Mouse (Mus musculus) E14TG2a.4 (cell line): ENCODE measurements around the gene Ryr3.
"Not testable (repeated sequence)": the region's sequence is repeated elsewhere in the genome, so short reads cannot be mapped to it uniquely, and the experiment has no call there.

Experiments
- H3K27me3 ChIP-seq: 2 replicates; pipeline ENCODE4 v1.6.1; 2014; ENCODE audit warnings: low read length, control low read depth; ENCODE audit not compliant: insufficient read depth
- H3K36me3 ChIP-seq: 2 replicates; pipeline ENCODE4 v1.6.1; 2014; ENCODE audit warnings: low read length, control low read depth; ENCODE audit not compliant: insufficient read depth
- H3K4me1 ChIP-seq: replicated peaks from 2 replicates; pipeline ENCODE4 v1.6.1; 2014; ENCODE audit warnings: low read depth, low read length, control low read depth
- H3K4me3 ChIP-seq: replicated peaks from 2 replicates; pipeline ENCODE4 v1.5.1; 2014; ENCODE audit warnings: mild to moderate bottlenecking, low read length
- H3K9me3 ChIP-seq: 2 replicates; pipeline ENCODE4 v1.6.1; 2014; ENCODE audit warnings: low read length, control low read depth
- CTCF ChIP-seq: conservative IDR thresholded peaks from 2 replicates; pipeline ENCODE4 v1.5.1; 2014; ENCODE audit warnings: low read length
- NANOG ChIP-seq: IDR thresholded peaks from 2 replicates; pipeline ENCODE4 v1.6.1; 2014; ENCODE audit warnings: borderline replicate concordance, low read length, mixed read lengths
- POU5F1 ChIP-seq: IDR thresholded peaks from 2 replicates; pipeline ENCODE4 v1.6.1; 2014; ENCODE audit warnings: low read length, borderline replicate concordance

The Ryr3 gene

GRCm38 (mm10) chr2:113119080-113119479 lies 97.8 kb downstream of the Ryr3 start:
- Histone ChIP-seq H3K4me1 (no peaks in the 10 kb centered on the region), H3K27me3 (no peaks in the 10 kb centered on the region), H3K9me3 (no peaks in the 10 kb centered on the region), H3K36me3 (no peaks in the 10 kb centered on the region), H3K4me3 (no peak overlapping the region)
- TF ChIP-seq POU5F1 (no peak), CTCF (no peak), NANOG (no peak)

- H3K9me3 ChIP-seq = no peaks in the 10 kb centered on the region
- no peaks in the 10 kb centered on the region for H3K27me3 ChIP-seq
- no peak overlapping the region for H3K4me3 ChIP-seq
- TF ChIP-seq NANOG = no peak
- TF ChIP-seq POU5F1 = no peak
- no peak for TF ChIP-seq CTCF
- no peaks in the 10 kb centered on the region for H3K36me3 ChIP-seq
- H3K4me1 ChIP-seq = no peaks in the 10 kb centered on the region
Measured at GRCm38 (mm10) chr2:113116788-113117187, 100.1 kb downstream of the Ryr3 start.

DNA sequence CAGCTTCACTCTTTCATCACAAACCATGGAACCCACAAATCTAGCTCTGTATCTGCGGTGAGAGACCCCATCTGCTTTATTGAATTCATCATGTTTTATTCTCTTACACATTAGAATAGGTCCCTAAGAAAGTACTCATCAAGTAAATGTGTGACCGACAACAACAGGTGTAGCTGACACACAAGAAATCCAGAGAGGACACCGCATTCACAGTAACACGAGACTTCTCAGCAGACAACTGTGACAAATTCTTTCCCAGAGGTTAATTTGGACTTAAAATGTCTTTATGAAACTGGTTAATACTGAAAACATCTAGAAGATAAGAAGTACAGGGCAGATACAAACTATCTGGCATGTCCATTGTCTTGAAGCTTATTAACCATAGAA lies 101.0 kb downstream of the Ryr3 start:
- TF ChIP-seq NANOG (no peak), POU5F1 (no peak), CTCF (no peak)
- Histone ChIP-seq H3K9me3 (no peaks in the 10 kb centered on the region), H3K36me3 (no peaks in the 10 kb centered on the region), H3K4me1 (no peaks in the 10 kb centered on the region), H3K27me3 (no peaks in the 10 kb centered on the region), H3K4me3 (no peak overlapping the region)

- TF ChIP-seq POU5F1 = no peak
- TF ChIP-seq NANOG = no peak
- no peak for TF ChIP-seq CTCF
- Histone ChIP-seq H3K36me3 (no peaks in the 10 kb centered on the region), H3K4me3 (no peak overlapping the region), H3K9me3 (no peaks in the 10 kb centered on the region), H3K4me1 (no peaks in the 10 kb centered on the region), H3K27me3 (no peaks in the 10 kb centered on the region)
Measured at GRCm38 (mm10) chr2:113115248-113115896, 101.5 kb downstream of the Ryr3 start.

GRCm38 (mm10) chr2:113104609-113105008 lies 112.3 kb downstream of the Ryr3 start:
- Histone ChIP-seq H3K4me3 (no peak overlapping the region), H3K36me3 (no peaks in the 10 kb centered on the region), H3K4me1 (no peaks in the 10 kb centered on the region), H3K27me3 (no peaks in the 10 kb centered on the region), H3K9me3 (no peaks in the 10 kb centered on the region)
- TF ChIP-seq CTCF = no peak
- no peak for TF ChIP-seq NANOG
- TF ChIP-seq POU5F1 = no peak

DNA sequence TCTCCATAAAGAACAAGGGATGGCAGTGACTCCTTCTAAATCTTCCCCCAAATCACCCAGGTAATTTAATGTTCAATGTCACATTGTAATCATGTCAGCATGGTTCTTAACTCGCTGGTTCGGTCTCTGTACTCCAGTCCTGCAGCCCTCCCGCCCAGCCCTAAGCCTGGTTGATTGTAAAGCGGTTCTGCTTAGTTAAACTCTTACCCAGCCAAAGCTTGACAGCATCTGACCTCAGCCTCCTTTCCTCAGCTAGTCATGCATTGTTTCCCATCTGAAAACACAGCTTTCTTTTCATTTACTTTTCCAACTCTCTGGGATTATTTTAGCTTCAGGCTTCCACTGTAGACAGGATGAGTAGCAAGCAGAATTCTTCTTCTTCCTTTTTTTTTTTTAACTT lies 121.7 kb downstream of the Ryr3 start:
- no peak for TF ChIP-seq NANOG
- no peak for TF ChIP-seq CTCF
- Histone ChIP-seq H3K27me3 (no peaks in the 10 kb centered on the region), H3K9me3 (no peaks in the 10 kb centered on the region)

DNA sequence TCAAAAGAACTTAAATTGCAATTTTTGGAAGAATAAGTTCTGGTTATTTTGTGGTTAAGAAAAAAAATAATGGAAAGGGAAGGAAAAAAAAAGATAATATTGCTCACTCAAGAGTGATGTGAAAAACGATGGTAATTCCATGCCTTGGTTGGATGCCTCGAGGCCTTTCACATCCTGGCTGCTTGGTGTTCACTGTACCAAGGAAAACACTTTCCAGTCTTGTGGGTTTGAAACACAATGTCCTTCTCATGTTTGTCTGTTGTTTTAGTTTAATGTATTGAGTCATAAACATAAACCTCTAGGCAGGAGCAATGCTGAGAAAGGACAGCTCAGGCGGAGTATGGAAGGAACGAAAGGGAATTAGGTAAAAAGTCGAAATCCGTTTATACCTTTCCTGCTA lies 122.8 kb downstream of the Ryr3 start:
- no peak overlapping the region for H3K4me3 ChIP-seq

More for the DNA sequence above, 121.7 kb downstream of the Ryr3 start:
- H3K36me3 ChIP-seq = no peaks in the 10 kb centered on the region
- H3K4me3 ChIP-seq = no peak overlapping the region
- H3K4me1 ChIP-seq = no peaks in the 10 kb centered on the region

DNA sequence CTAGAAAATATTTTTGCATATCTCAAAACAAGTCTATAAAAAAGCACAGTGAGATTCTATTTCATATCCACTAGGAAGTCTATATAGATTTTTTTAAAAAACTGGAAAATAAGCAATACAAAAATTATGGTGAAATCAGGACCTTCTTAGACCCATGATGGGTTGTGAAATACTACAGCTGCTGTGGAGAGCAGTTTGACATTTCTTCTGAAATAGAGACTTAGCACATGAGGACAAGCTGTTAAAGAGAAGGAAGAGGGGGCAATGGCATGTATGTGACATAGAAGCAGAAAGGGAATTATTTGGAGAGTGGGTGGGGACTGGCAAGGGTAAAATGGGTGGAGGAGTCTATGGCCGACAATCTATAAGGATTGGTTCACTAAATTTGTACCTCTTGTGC lies 124.1 kb downstream of the Ryr3 start:
- H3K4me1 ChIP-seq = no peaks in the 10 kb centered on the region
- TF ChIP-seq NANOG = no peak
- TF ChIP-seq CTCF = no peak
- TF ChIP-seq POU5F1 = no peak
- H3K9me3 ChIP-seq = no peaks in the 10 kb centered on the region
- no peak overlapping the region for H3K4me3 ChIP-seq
- no peaks in the 10 kb centered on the region for H3K36me3 ChIP-seq
- H3K27me3 ChIP-seq = no peaks in the 10 kb centered on the region

More for the DNA sequence above, 122.8 kb downstream of the Ryr3 start:
- TF ChIP-seq POU5F1 (no peak), NANOG (no peak), CTCF (no peak)
- Histone ChIP-seq H3K27me3 (no peaks in the 10 kb centered on the region), H3K4me1 (no peaks in the 10 kb centered on the region), H3K36me3 (no peaks in the 10 kb centered on the region), H3K9me3 (no peaks in the 10 kb centered on the region)

DNA sequence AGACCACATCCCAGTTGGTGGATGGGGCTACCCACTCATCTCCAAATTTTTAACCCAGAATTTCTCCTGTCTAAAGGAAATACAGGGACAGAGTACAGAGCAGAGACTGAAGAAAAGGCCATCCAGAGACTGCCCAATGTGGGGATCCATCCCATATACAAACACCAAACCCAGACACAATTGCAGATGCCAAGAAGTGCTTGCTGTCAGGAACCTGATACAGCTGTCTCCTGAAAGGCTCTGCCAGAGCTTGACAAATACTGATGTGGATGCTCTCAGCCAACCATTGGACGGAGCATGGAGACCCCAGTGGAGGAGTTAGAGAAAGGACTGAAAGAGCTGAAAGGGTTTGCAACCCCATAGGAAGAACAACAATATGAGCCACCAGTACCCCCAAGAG lies 125.6 kb downstream of the Ryr3 start:
- H3K9me3 ChIP-seq, H3K4me3 ChIP-seq, H3K27me3 ChIP-seq, H3K4me1 ChIP-seq, H3K36me3 ChIP-seq: not testable (repeated sequence)
